Mouse (Mus musculus) heart, embryonic 10.5 days (tissue): Measurements from ENCODE around the gene Tmem219. TPM values are rescaled to one million over a fixed set of nuclear protein-coding genes. Genes with fewer than 3 reads are reported as not detected.

Source experiments
- DNase-seq: peaks from one replicate; pipeline ENCODE4 v3.0.0-alpha.2; 2017; ENCODE audit warnings: low spot score
- H3K27ac ChIP-seq: fragments of 300-500 bp; sonication (generic); 2 replicates; pipeline ENCODE4 v1.5.1; 2016; ENCODE audit warnings: mild to moderate bottlenecking
- H3K27me3 ChIP-seq: fragments of 300-500 bp; sonication (generic); 2 replicates; pipeline ENCODE4 v1.6.1; 2016; ENCODE audit warnings: mild to moderate bottlenecking; ENCODE audit not compliant: poor library complexity, insufficient read depth, severe bottlenecking
- H3K36me3 ChIP-seq: fragments of 300-500 bp; sonication (generic); 2 replicates; pipeline ENCODE4 v1.6.1; 2016; ENCODE audit warnings: mild to moderate bottlenecking, moderate library complexity
- H3K4me1 ChIP-seq: fragments of 300-500 bp; sonication (generic); 2 replicates; pipeline ENCODE4 v1.6.1; 2016; ENCODE audit warnings: mild to moderate bottlenecking
- H3K4me3 ChIP-seq: fragments of 300-500 bp; sonication (generic); 2 replicates; pipeline ENCODE4 v1.5.1; 2016; ENCODE audit warnings: mild to moderate bottlenecking, moderate library complexity
- H3K9me3 ChIP-seq: fragments of 300-500 bp; sonication (generic); 2 replicates; pipeline ENCODE4 v1.6.1; 2016; ENCODE audit warnings: mild to moderate bottlenecking, moderate library complexity
- WGBS: fragments of 180-500 bp; shearing (Covaris S2); methylation state at CpG from one replicate; pipeline ENCODE4 v1.1.7; 2016; 5-methylcytosine and 5-hydroxymethylcytosine counted together
- polyA plus RNA-seq: library from polyadenylated mRNA; unstranded; fragments of >200 nt; fragmentation: Nextera tagmentation; extraction: Ambion mirVana; gene quantifications from 2 replicates; pipeline ENCODE4 v1.2.1, GENCODE M21; 2016

Tmem219 gene
- polyA plus RNA-seq, 1 experiment from 2014 or later: 20.7 TPM

GRCm38 (mm10) chr7:126850161-126850560, 72.6 kb downstream of the Tmem219 start:
- Histone ChIP-seq H3K36me3 (peaks cover 38% of the 10 kb centered on the region), H3K4me3 (no peak overlapping the region), H3K9me3 (no peaks in the 10 kb centered on the region), H3K4me1 (peaks cover 35% of the 10 kb centered on the region), H3K27me3 (peaks cover 63% of the 10 kb centered on the region), H3K27ac (no peak overlapping the region)
- no peak for DNase-seq
- 66% methylated on average over 6 of the region's 6 CpGs for WGBS

- Histone ChIP-seq H3K36me3 (peaks cover 24% of the 10 kb centered on the region), H3K4me3 (peak overlapping the region; percentile 68), H3K4me1 (peaks cover 35% of the 10 kb centered on the region), H3K27me3 (peaks cover 69% of the 10 kb centered on the region), H3K9me3 (no peaks in the 10 kb centered on the region), H3K27ac (0 out of 2 replicates have a peak overlapping the region, but pooled peaks have one; percentile 2)
- DNase-seq: no peak
- WGBS: 28% methylated on average over 10 of the region's 10 CpGs
These were observed 73.9 kb downstream of the Tmem219 start for GRCm38 (mm10) chr7:126848794-126849193.

- DNase-seq: no peak
- Histone ChIP-seq H3K4me3 (peak overlapping the region; percentile 68), H3K27me3 (peaks cover 66% of the 10 kb centered on the region), H3K4me1 (peaks cover 35% of the 10 kb centered on the region), H3K9me3 (no peaks in the 10 kb centered on the region), H3K36me3 (peaks cover 13% of the 10 kb centered on the region), H3K27ac (peak overlapping the region; percentile 56)
- under 1% methylated on average over 71 of the region's 74 CpGs for WGBS
These were observed 75.0 kb downstream of the Tmem219 start for GRCm38 (mm10) chr7:126847421-126848398.

GRCm38 (mm10) chr7:126847116-126847420, 75.6 kb downstream of the Tmem219 start, which contains the start of gene Doc2a:
Gene Doc2a (plus strand): TSS chr7:126847416.
- Histone ChIP-seq H3K4me3 (peak within 1 kb of the TSS; percentile 68), H3K27me3 (peaks cover 61% of the 10 kb centered on the region), H3K36me3 (peaks cover 7% of the 10 kb centered on the region), H3K9me3 (no peaks in the 10 kb centered on the region), H3K27ac (peak within 1 kb of the TSS; percentile 56), H3K4me1 (peaks cover 35% of the 10 kb centered on the region)
- 25% methylated on average over 4 of the region's 4 CpGs for WGBS
- no peak for DNase-seq

GRCm38 (mm10) chr7:126845516-126845915, 77.2 kb downstream of the Tmem219 start:
- Histone ChIP-seq H3K9me3 (no peaks in the 10 kb centered on the region), H3K27me3 (peaks cover 48% of the 10 kb centered on the region)

GRCm38 (mm10) chr7:126843276-126843675, 79.4 kb downstream of the Tmem219 start:
- no peak for DNase-seq
- 64% methylated on average over 9 of the region's 9 CpGs for WGBS
- H3K36me3 ChIP-seq: no peaks in the 10 kb centered on the region
- no peak overlapping the region for H3K27ac ChIP-seq
- peaks cover 11% of the 10 kb centered on the region for H3K4me1 ChIP-seq
- peaks cover 26% of the 10 kb centered on the region for H3K27me3 ChIP-seq
- no peaks in the 10 kb centered on the region for H3K9me3 ChIP-seq
- H3K4me3 ChIP-seq: no peak overlapping the region

More at GRCm38 (mm10) chr7:126845516-126845915, 77.2 kb downstream of the Tmem219 start:
- no peaks in the 10 kb centered on the region for H3K36me3 ChIP-seq
- DNase-seq: no peak
- 84% methylated on average over 2 of the region's 2 CpGs for WGBS
- no peak overlapping the region for H3K4me3 ChIP-seq
- peaks cover 28% of the 10 kb centered on the region for H3K4me1 ChIP-seq
- H3K27ac ChIP-seq: no peak overlapping the region

Other genes with a start within 250 kb of the Tmem219 start
- gene Sult1a1, start 246.5 kb downstream of the Tmem219 start, polyA plus RNA-seq: 0.34 and 0.94 TPM in 2 replicates
- gene Bola2, start 227.5 kb downstream of the Tmem219 start, polyA plus RNA-seq: 135 and 159 TPM in 2 replicates
- gene Slx1b, start 227.1 kb downstream of the Tmem219 start, polyA plus RNA-seq: 6.9 and 8.8 TPM in 2 replicates
- 10.0 and 21.7 TPM in 2 replicates for gene Coro1a, start 215.1 kb downstream of the Tmem219 start, polyA plus RNA-seq
- 59.6 and 69.8 TPM in 2 replicates for gene Mapk3, start 163.3 kb downstream of the Tmem219 start, polyA plus RNA-seq
- 1.3 and 1.5 TPM in 2 replicates for gene Gdpd3, start 156.6 kb downstream of the Tmem219 start, polyA plus RNA-seq
- gene Ypel3, start 146.0 kb downstream of the Tmem219 start, polyA plus RNA-seq: 43.4 and 66.0 TPM in 2 replicates
- gene Tbx6, start 141.4 kb downstream of the Tmem219 start, polyA plus RNA-seq: 0.23 and 0.53 TPM in 2 replicates
- gene Ppp4c, start 130.4 kb downstream of the Tmem219 start, polyA plus RNA-seq: 233 and 325 TPM in 2 replicates
- 0.06 and 0.38 TPM in 2 replicates for gene Fam57b, start 125.2 kb downstream of the Tmem219 start, polyA plus RNA-seq
- not detected in 2 replicates for gene 4930451I11Rik, start 91.3 kb downstream of the Tmem219 start, polyA plus RNA-seq
- 0.28 and 0.64 TPM in 2 replicates for gene Doc2a, start 75.5 kb downstream of the Tmem219 start, polyA plus RNA-seq
- gene Hirip3, start 60.9 kb downstream of the Tmem219 start, polyA plus RNA-seq: 31.1 and 35.0 TPM in 2 replicates
- 79.1 and 92.0 TPM in 2 replicates for gene Ino80e, start 60.5 kb downstream of the Tmem219 start, polyA plus RNA-seq
- gene Taok2, start 38.2 kb downstream of the Tmem219 start, polyA plus RNA-seq: 33.2 and 39.2 TPM in 2 replicates
- gene Kctd13, start 6.0 kb upstream of the Tmem219 start, polyA plus RNA-seq: 15.5 and 21.3 TPM in 2 replicates
- gene Asphd1, start 26.7 kb upstream of the Tmem219 start, polyA plus RNA-seq: not detected in 2 replicates
- gene Sez6l2, start 27.6 kb upstream of the Tmem219 start, polyA plus RNA-seq: 0.15 and 0.35 TPM in 2 replicates
- 87.4 and 89.3 TPM in 2 replicates for gene Cdipt, start 53.0 kb upstream of the Tmem219 start, polyA plus RNA-seq
- 1.3 and 1.5 TPM in 2 replicates for gene Cdiptos, start 53.2 kb upstream of the Tmem219 start, polyA plus RNA-seq
- gene Mvp, start 91.7 kb upstream of the Tmem219 start, polyA plus RNA-seq: 8.4 and 9.9 TPM in 2 replicates
- gene Pagr1b, start 93.6 kb upstream of the Tmem219 start, polyA plus RNA-seq: 0.41 TPM in 1 of 2 replicates, not detected in the other
- 64.1 and 99.6 TPM in 2 replicates for gene Pagr1a, start 94.4 kb upstream of the Tmem219 start, polyA plus RNA-seq
- 20.6 and 46.6 TPM in 2 replicates for gene Gm42742, start 98.2 kb upstream of the Tmem219 start, polyA plus RNA-seq
- gene Prrt2, start 98.3 kb upstream of the Tmem219 start, polyA plus RNA-seq: 2.4 and 3.2 TPM in 2 replicates
- gene Maz, start 104.1 kb upstream of the Tmem219 start, polyA plus RNA-seq: 41.5 and 66.9 TPM in 2 replicates
- gene Kif22, start 119.6 kb upstream of the Tmem219 start, polyA plus RNA-seq: 110 and 145 TPM in 2 replicates
- gene Zg16, start 164.4 kb upstream of the Tmem219 start, polyA plus RNA-seq: not detected in 2 replicates
- 0.73 and 1.0 TPM in 2 replicates for gene AI467606, start 168.4 kb upstream of the Tmem219 start, polyA plus RNA-seq
- gene Qprt, start 199.3 kb upstream of the Tmem219 start, polyA plus RNA-seq: 7.2 and 14.5 TPM in 2 replicates
- 0.06 and 0.50 TPM in 2 replicates for gene Spn, start 214.9 kb upstream of the Tmem219 start, polyA plus RNA-seq